Mouse (Mus musculus): ENCODE results near the gene Olfr1086. TPM values are rescaled to one million over a fixed set of nuclear protein-coding genes. Genes with fewer than 3 reads are reported as not detected.
"Not testable (repeated sequence)": the region's sequence is repeated elsewhere in the genome, so short reads cannot be mapped to it uniquely, and the experiment has no call there.

Olfr1086 gene
- polyA plus RNA-seq (2014; fragmentation: Nextera tagmentation; extraction: Ambion mirVana): not detected in 2 replicates

DNA sequence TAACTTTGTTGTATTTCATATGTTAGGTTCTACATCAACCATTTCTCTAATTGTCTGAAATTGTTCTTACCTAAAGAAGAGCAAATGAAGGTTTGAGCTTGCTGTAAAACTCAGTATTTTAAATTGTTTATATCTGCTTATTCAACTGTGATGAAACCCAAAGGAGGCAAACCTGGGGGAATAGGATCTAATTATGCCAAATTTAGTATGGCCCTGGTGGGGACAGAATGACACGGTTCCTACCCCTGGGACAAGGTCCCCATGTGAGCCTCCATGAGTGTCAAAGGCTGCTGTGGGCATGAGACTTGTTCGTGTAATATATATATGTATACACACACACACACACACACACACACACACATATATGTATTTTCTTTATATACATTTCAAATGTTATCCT lies at the start of gene Olfr1086:
Gene Olfr1086 (minus strand): TSS at position 101 of the 400 bp plus-strand sequence.
- H3K4me2 ChIP-seq: no peak within 1 kb of the TSS
- no peak within 1 kb of the TSS for H3K27ac ChIP-seq (ENCODE audit: low read depth, low read length)
- no peaks in the 10 kb centered on the region for H3K9me3 ChIP-seq (ENCODE audit: control insufficient read depth, low read length)
- ATAC-seq (replicated peaks; ENCODE audit: low FRiP score): no peak
- no peak for DNase-seq (ENCODE audit: low spot score)
- H3K4me3 ChIP-seq (ENCODE audit: low read depth, low read length): no peak within 1 kb of the TSS
- no peaks in the 10 kb centered on the region for H3K36me3 ChIP-seq (ENCODE audit: control insufficient read depth, insufficient read depth, low read length)
- H3K27me3 ChIP-seq (replicated peaks; ENCODE audit: control insufficient read depth, insufficient read depth, low read length): no peaks in the 10 kb centered on the region
- WGBS: 83% methylated on average over 2 of the region's 2 CpGs
- H3K9ac ChIP-seq (ENCODE audit: low read depth, low read length): no peak within 1 kb of the TSS
- H3K4me1 ChIP-seq (replicated peaks; ENCODE audit: control insufficient read depth, insufficient read depth, low read length): no peaks in the 10 kb centered on the region

GRCm38 (mm10) chr2:86698295-86698694 lies 18.4 kb upstream of the Olfr1086 start, which contains the start of gene Olfr1087:
Olfr1087 (minus strand) TSS chr2:86698395.
- no peaks in the 10 kb centered on the region for H3K36me3 ChIP-seq (ENCODE audit: control insufficient read depth, insufficient read depth, low read length)
- ATAC-seq (replicated peaks; ENCODE audit: low FRiP score) (no peak), DNase-seq (ENCODE audit: low spot score) (no peak)
- H3K9ac ChIP-seq (ENCODE audit: low read depth, low read length): no peak within 1 kb of the TSS
- no peaks in the 10 kb centered on the region for H3K4me1 ChIP-seq (replicated peaks; ENCODE audit: control insufficient read depth, insufficient read depth, low read length)
- H3K9me3 ChIP-seq (ENCODE audit: control insufficient read depth, low read length): no peaks in the 10 kb centered on the region
- no peak within 1 kb of the TSS for H3K4me2 ChIP-seq
- no peak within 1 kb of the TSS for H3K27ac ChIP-seq (ENCODE audit: low read depth, low read length)
- H3K27me3 ChIP-seq (replicated peaks; ENCODE audit: control insufficient read depth, insufficient read depth, low read length): no peaks in the 10 kb centered on the region
- H3K4me3 ChIP-seq (ENCODE audit: low read depth, low read length): no peak within 1 kb of the TSS

- Histone ChIP-seq H3K9me3 (ENCODE audit: control insufficient read depth, low read length) (no peaks in the 10 kb centered on the region), H3K4me3 (ENCODE audit: low read depth, low read length) (no peak within 1 kb of the TSS), H3K4me2 (no peak within 1 kb of the TSS), H3K9ac (ENCODE audit: low read depth, low read length) (no peak within 1 kb of the TSS), H3K4me1 (replicated peaks; ENCODE audit: control insufficient read depth, insufficient read depth, low read length) (no peaks in the 10 kb centered on the region), H3K36me3 (ENCODE audit: control insufficient read depth, insufficient read depth, low read length) (no peaks in the 10 kb centered on the region), H3K27me3 (replicated peaks; ENCODE audit: control insufficient read depth, insufficient read depth, low read length) (no peaks in the 10 kb centered on the region), H3K27ac (ENCODE audit: low read depth, low read length) (no peak within 1 kb of the TSS)
- ATAC-seq (replicated peaks; ENCODE audit: low FRiP score) (no peak), DNase-seq (ENCODE audit: low spot score) (no peak)
- WGBS: 20% methylated on average over 1 of the region's 1 CpGs
Observed at GRCm38 (mm10) chr2:86661919-86662318, 18.0 kb downstream of the Olfr1086 start, which contains the start of gene Olfr1085. Olfr1085 (minus strand) TSS chr2:86662019.

DNA sequence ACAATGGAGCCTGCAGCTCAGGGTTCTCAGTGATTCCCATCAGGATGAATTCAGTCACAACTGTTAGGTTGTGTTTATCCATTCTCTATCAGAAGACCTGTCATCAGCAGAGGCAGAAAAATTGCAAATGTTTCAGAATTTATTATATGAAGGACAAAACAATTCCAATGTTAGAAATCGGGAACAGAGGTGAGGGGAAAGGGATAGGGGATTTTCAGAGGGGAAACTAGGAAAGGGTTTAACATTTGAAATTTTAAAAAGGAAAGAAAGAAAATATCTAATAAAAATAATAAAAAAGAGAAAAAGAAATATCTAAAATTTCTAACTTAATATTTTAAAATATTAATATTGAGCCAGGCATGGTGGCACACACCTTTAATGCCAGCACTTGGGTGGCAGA lies 40.3 kb downstream of the Olfr1086 start, which contains the start of gene Olfr1084:
Gene Olfr1084 (minus strand): TSS at position 101 of the 400 bp plus-strand sequence.
- not testable (repeated sequence) for H3K9me3 ChIP-seq (ENCODE audit: control insufficient read depth, low read length); H3K27me3 ChIP-seq (replicated peaks; ENCODE audit: control insufficient read depth, insufficient read depth, low read length); H3K9ac ChIP-seq (ENCODE audit: low read depth, low read length); H3K36me3 ChIP-seq (ENCODE audit: control insufficient read depth, insufficient read depth, low read length); DNase-seq (ENCODE audit: low spot score); ATAC-seq (replicated peaks; ENCODE audit: low FRiP score); H3K4me1 ChIP-seq (replicated peaks; ENCODE audit: control insufficient read depth, insufficient read depth, low read length); H3K4me2 ChIP-seq; H3K27ac ChIP-seq (ENCODE audit: low read depth, low read length); H3K4me3 ChIP-seq (ENCODE audit: low read depth, low read length)
- WGBS: 85% methylated on average over 1 of the region's 1 CpGs

Other genes with a start within 250 kb of the Olfr1086 start
- gene Olfr1065, start 229.5 kb downstream of the Olfr1086 start, polyA plus RNA-seq (2014; fragmentation: Nextera tagmentation; extraction: Ambion mirVana): not detected in 2 replicates
- gene Olfr1066, start 223.8 kb downstream of the Olfr1086 start, polyA plus RNA-seq (2014; fragmentation: Nextera tagmentation; extraction: Ambion mirVana): not detected in 2 replicates
- gene Olfr228, start 192.7 kb downstream of the Olfr1086 start, polyA plus RNA-seq (2014; fragmentation: Nextera tagmentation; extraction: Ambion mirVana): not detected in 2 replicates
- gene Olfr1076, start 171.6 kb downstream of the Olfr1086 start, polyA plus RNA-seq (2014; fragmentation: Nextera tagmentation; extraction: Ambion mirVana): not detected in 2 replicates
- gene Olfr1079, start 137.6 kb downstream of the Olfr1086 start, polyA plus RNA-seq (2014; fragmentation: Nextera tagmentation; extraction: Ambion mirVana): not detected in 2 replicates
- gene Olfr1080, start 121.9 kb downstream of the Olfr1086 start, polyA plus RNA-seq (2014; fragmentation: Nextera tagmentation; extraction: Ambion mirVana): not detected in 2 replicates
- not detected in 2 replicates for gene Olfr1082, start 81.1 kb downstream of the Olfr1086 start, polyA plus RNA-seq (2014; fragmentation: Nextera tagmentation; extraction: Ambion mirVana)
- gene Olfr1084, start 40.4 kb downstream of the Olfr1086 start, polyA plus RNA-seq (2014; fragmentation: Nextera tagmentation; extraction: Ambion mirVana): not detected in 2 replicates
- not detected in 2 replicates for gene Olfr1085, start 18.1 kb downstream of the Olfr1086 start, polyA plus RNA-seq (2014; fragmentation: Nextera tagmentation; extraction: Ambion mirVana)
- not detected in 2 replicates for gene Olfr1087, start 18.3 kb upstream of the Olfr1086 start, polyA plus RNA-seq (2014; fragmentation: Nextera tagmentation; extraction: Ambion mirVana)
- not detected in 2 replicates for gene Olfr1089, start 53.6 kb upstream of the Olfr1086 start, polyA plus RNA-seq (2014; fragmentation: Nextera tagmentation; extraction: Ambion mirVana)
- gene Olfr1090, start 78.9 kb upstream of the Olfr1086 start, polyA plus RNA-seq (2014; fragmentation: Nextera tagmentation; extraction: Ambion mirVana): not detected in 2 replicates
- gene Olfr1093, start 102.4 kb upstream of the Olfr1086 start, polyA plus RNA-seq (2014; fragmentation: Nextera tagmentation; extraction: Ambion mirVana): not detected in 2 replicates
- gene Olfr141, start 129.9 kb upstream of the Olfr1086 start, polyA plus RNA-seq (2014; fragmentation: Nextera tagmentation; extraction: Ambion mirVana): not detected in 2 replicates
- not detected in 2 replicates for gene Olfr1094, start 144.6 kb upstream of the Olfr1086 start, polyA plus RNA-seq (2014; fragmentation: Nextera tagmentation; extraction: Ambion mirVana)
- not detected in 2 replicates for gene Olfr1095, start 171.6 kb upstream of the Olfr1086 start, polyA plus RNA-seq (2014; fragmentation: Nextera tagmentation; extraction: Ambion mirVana)
- not detected in 2 replicates for gene Gm13723, start 194.7 kb upstream of the Olfr1086 start, polyA plus RNA-seq (2014; fragmentation: Nextera tagmentation; extraction: Ambion mirVana)
- not detected in 2 replicates for gene Olfr1097, start 212.1 kb upstream of the Olfr1086 start, polyA plus RNA-seq (2014; fragmentation: Nextera tagmentation; extraction: Ambion mirVana)
- gene Olfr1098, start 244.5 kb upstream of the Olfr1086 start, polyA plus RNA-seq (2014; fragmentation: Nextera tagmentation; extraction: Ambion mirVana): not detected in 2 replicates